Mouse (Mus musculus) adrenal gland, postnatal 4 days (tissue): Measurements from ENCODE around the gene Anp32b. TPM values are rescaled to one million over a fixed set of nuclear protein-coding genes. Genes with fewer than 3 reads are reported as not detected.

Source experiments
- DNase-seq, 2 experiments: peaks; one replicate each; pipeline ENCODE4 v3.0.0; 2021 to 2022; ENCODE audit warnings: low spot score in 2 of 2, mixed read lengths in 2 of 2
- total RNA-seq, 2 experiments: library from RNA; stranded (reverse); gene quantifications; 2 replicates each; pipeline ENCODE4 v1.2.3; 2021

The Anp32b gene
- total RNA-seq, 2 experiments from 2014 or later = 185 to 204 TPM

GRCm38 (mm10) chr4:46452481-46452850, 1.8 kb downstream of the Anp32b start:
- DNase-seq = peak; percentile 22 to 36

- no peak for DNase-seq
Measured at GRCm38 (mm10) chr4:46452855-46453719, 2.4 kb downstream of the Anp32b start.

- DNase-seq = no peak
Measured at GRCm38 (mm10) chr4:46454097-46454864, 3.6 kb downstream of the Anp32b start.

GRCm38 (mm10) chr4:46456762-46457161, 6.1 kb downstream of the Anp32b start:
- DNase-seq = no peak

- no peak for DNase-seq
Measured at GRCm38 (mm10) chr4:46457186-46457585, 6.5 kb downstream of the Anp32b start.

- no peak for DNase-seq
Measured at GRCm38 (mm10) chr4:46458411-46458810, 7.7 kb downstream of the Anp32b start.

GRCm38 (mm10) chr4:46463130-46463830, 12.6 kb downstream of the Anp32b start:
- DNase-seq = no peak

- DNase-seq = no peak
Measured at GRCm38 (mm10) chr4:46465740-46466139, 15.0 kb downstream of the Anp32b start.

GRCm38 (mm10) chr4:46475101-46475500, 24.4 kb downstream of the Anp32b start:
- no peak for DNase-seq

GRCm38 (mm10) chr4:46479081-46479480, 28.4 kb downstream of the Anp32b start:
- no peak for DNase-seq

GRCm38 (mm10) chr4:46485696-46486417, 35.2 kb downstream of the Anp32b start:
- peak; percentile 33 to 57 for DNase-seq

- DNase-seq = no peak
Measured at GRCm38 (mm10) chr4:46487348-46487747, 36.6 kb downstream of the Anp32b start.

- DNase-seq = peak; percentile 89 to 91
Measured at GRCm38 (mm10) chr4:46489028-46489925, 38.6 kb downstream of the Anp32b start, which contains the start of gene Nans. Nans (plus strand) TSS chr4:46489248.

- DNase-seq = no peak
Measured at GRCm38 (mm10) chr4:46493071-46493470, 42.4 kb downstream of the Anp32b start.

GRCm38 (mm10) chr4:46495543-46495942, 44.8 kb downstream of the Anp32b start:
- DNase-seq = no peak

- peak; percentile 47 to 51 for DNase-seq
Measured at GRCm38 (mm10) chr4:46497286-46497892, 46.7 kb downstream of the Anp32b start.

GRCm38 (mm10) chr4:46498511-46498910, 47.8 kb downstream of the Anp32b start:
- DNase-seq = no peak

- no peak for DNase-seq
Measured at GRCm38 (mm10) chr4:46498976-46499375, 48.3 kb downstream of the Anp32b start.
